Mouse (Mus musculus): ENCODE data around the gene Tmpo. TPM values are rescaled to one million over a fixed set of nuclear protein-coding genes. Genes with fewer than 3 reads are reported as not detected.

Gene Tmpo
- polyA plus RNA-seq (2015; fragmentation: Nextera tagmentation; extraction: Ambion mirVana): 96.7 and 108 TPM in 2 replicates

DNA sequence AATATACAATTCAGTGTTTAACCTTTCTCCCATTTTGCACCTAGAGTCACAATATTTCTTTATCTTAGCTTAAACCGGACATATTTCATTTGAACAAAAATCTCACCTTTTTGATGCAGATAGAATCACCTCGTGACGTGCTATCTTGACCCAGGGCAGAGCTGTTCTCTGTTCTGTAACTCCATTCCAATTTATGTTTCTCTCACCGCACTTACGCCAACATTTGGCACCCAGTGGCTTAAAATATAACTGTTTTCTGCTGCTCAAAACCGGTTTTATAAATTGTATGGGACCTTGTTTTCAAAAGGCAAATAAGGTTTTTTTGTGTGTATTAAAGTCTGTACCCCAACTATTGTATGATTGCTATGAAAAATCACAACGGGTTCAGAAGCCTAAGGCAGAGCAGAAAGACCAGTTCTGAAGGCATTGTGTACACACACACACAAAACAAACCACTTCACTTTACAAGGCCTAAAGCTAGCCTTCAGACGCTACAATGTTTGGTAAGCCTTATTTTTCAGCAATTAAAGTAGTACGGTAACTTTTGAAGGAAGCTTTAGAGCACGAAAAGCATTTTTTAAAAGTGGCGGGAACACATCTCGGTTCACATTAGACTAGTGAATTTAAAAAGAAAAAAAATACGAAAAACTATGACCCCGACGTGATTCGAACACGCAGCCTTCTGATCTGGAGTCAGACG is at the start of gene Tmpo:
Gene Tmpo, minus strand, starts transcription at position 555 of the 700 bp plus-strand sequence.
- 10% methylated on average over 18 of the region's 18 CpGs for WGBS
- peak; percentile 10; the same call in 1 of the 2 replicates for ATAC-seq (ENCODE audit: low FRiP score, low read depth)
- peaks cover 27% of the 10 kb centered on the region for H3K4me1 ChIP-seq (replicated peaks)
- peak within 1 kb of the TSS; percentile 59 for H3K4me2 ChIP-seq
- H3K9me3 ChIP-seq: no peaks in the 10 kb centered on the region
- H3K9ac ChIP-seq: peak within 1 kb of the TSS; percentile 67
- H3K27ac ChIP-seq (replicated peaks): peak within 1 kb of the TSS; percentile 98
- H3K36me3 ChIP-seq: no peaks in the 10 kb centered on the region
- H3K4me3 ChIP-seq: peak within 1 kb of the TSS; percentile 63
- no peaks in the 10 kb centered on the region for H3K27me3 ChIP-seq

DNA sequence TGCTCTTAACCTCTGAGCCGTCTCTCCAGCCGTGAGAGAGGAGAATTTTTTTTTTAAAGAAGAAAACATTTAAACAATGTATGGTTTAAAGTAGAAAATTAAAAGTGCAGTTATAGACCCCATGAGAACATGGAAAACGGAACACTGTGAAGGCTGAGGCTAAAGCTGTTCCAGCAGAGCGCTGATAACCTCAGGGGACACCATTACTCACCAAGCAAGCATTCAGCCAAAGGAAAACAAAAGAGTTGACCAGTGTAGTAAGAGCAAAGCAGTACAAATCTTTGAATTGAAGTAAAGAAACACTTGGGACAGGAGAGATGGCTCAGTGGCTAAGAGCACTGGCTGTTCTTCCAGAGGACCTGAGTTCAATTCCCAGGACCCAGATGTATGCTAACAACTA is 49.3 kb upstream of the Tmpo start:
- Histone ChIP-seq H3K27ac (replicated peaks) (no peak overlapping the region; the same call in 1 of the 2 replicates), H3K9ac (no peak overlapping the region), H3K4me2 (no peak overlapping the region), H3K4me3 (no peak overlapping the region), H3K27me3 (no peaks in the 10 kb centered on the region), H3K4me1 (replicated peaks) (peaks cover 30% of the 10 kb centered on the region), H3K36me3 (no peaks in the 10 kb centered on the region), H3K9me3 (no peaks in the 10 kb centered on the region)
- ATAC-seq (ENCODE audit: low FRiP score, low read depth): no peak
- WGBS: 52% methylated on average over 4 of the region's 4 CpGs

DNA sequence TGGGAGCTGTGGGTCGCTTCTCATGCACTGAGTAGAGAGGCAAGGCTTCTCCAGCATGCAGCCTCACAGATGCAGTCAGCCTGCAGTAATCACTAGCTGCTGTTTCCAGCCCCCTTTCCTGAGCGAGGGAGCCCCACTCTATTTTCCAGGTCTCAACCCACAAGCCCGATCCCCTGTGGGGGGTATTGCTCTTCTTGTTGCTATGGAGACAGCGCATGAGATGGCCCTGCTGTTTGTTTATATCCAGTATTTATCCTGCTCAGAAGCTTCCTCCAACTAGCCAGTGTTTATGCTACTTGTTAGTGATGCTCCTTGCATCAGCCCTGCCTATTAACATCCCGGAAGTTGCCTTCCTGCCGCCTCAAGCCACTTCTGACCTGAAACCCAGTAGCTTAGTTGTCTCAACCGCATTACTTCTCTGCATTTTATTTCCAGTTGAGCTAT is 48.4 kb upstream of the Tmpo start:
- Histone ChIP-seq H3K4me2 (peak overlapping the region; percentile 52), H3K9ac (no peak overlapping the region), H3K4me3 (peak overlapping the region; percentile 20), H3K27me3 (no peaks in the 10 kb centered on the region), H3K9me3 (no peaks in the 10 kb centered on the region), H3K36me3 (no peaks in the 10 kb centered on the region), H3K4me1 (replicated peaks) (peaks cover 30% of the 10 kb centered on the region), H3K27ac (replicated peaks) (peak overlapping the region; percentile 79)
- peak; percentile 83 for ATAC-seq (ENCODE audit: low FRiP score, low read depth)
- WGBS: 8% methylated on average over 7 of the region's 7 CpGs

DNA sequence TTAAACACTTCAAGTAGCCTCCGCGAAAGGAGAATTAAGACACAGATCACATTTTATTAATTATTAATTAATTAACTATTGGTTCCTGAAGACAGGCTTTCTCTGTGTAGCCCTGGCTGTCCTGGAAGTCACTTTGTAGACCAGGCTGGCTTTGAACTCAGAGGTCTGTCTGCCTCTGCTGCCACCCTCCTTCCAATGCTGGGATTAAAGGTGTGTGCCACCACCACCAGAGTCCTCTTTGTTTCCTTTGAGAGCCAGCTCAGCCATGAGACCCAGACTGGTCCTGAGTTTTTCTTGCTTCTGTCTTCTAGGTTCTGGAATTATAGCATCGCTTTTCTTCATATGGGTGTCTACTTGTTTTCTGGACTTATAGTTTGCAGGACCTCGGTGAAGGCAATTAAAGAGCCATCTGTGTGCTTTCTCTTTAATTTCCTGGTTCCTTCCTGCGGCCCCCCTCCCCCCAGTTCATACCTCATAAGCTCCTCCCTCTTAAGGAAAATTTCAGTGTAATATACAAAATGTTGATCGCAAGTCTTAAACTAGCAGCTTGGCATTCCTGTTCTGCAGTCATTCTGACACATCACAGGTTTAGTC is 47.9 kb upstream of the Tmpo start:
- Histone ChIP-seq H3K4me3 (peak overlapping the region; percentile 20), H3K27ac (replicated peaks) (peak overlapping the region; percentile 79), H3K27me3 (no peaks in the 10 kb centered on the region), H3K4me2 (peak overlapping the region; percentile 52), H3K4me1 (replicated peaks) (peaks cover 30% of the 10 kb centered on the region), H3K9ac (no peak overlapping the region), H3K36me3 (no peaks in the 10 kb centered on the region), H3K9me3 (no peaks in the 10 kb centered on the region)
- peak; percentile 43 for ATAC-seq (ENCODE audit: low FRiP score, low read depth)
- WGBS: 58% methylated on average over 6 of the region's 6 CpGs

DNA sequence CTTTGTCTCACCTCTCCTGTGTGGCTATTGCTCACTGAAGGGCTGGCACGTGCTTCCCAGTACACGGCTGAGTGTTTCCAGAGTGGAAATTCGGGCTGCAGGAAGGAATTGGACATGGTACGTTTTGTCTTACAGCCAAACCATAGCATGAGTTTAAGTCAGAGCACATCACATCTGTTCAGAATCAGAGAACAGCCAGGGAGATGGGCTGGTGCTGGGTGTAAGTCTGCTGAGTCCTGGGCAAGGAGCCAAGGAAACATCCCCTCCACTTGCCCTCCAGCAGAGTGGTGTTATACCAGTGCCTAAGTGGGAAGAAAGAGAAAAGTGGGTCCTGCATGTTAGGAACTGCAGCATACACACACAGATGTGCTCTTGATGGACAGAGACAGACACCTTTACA is 45.9 kb upstream of the Tmpo start:
- no peak for ATAC-seq (ENCODE audit: low FRiP score, low read depth)
- H3K4me2 ChIP-seq: no peak overlapping the region
- no peaks in the 10 kb centered on the region for H3K27me3 ChIP-seq
- no peaks in the 10 kb centered on the region for H3K36me3 ChIP-seq
- no peaks in the 10 kb centered on the region for H3K9me3 ChIP-seq
- H3K9ac ChIP-seq: no peak overlapping the region
- WGBS: 50% methylated on average over 4 of the region's 4 CpGs
- H3K27ac ChIP-seq (replicated peaks): no peak overlapping the region
- H3K4me3 ChIP-seq: no peak overlapping the region
- peaks cover 30% of the 10 kb centered on the region for H3K4me1 ChIP-seq (replicated peaks)

DNA sequence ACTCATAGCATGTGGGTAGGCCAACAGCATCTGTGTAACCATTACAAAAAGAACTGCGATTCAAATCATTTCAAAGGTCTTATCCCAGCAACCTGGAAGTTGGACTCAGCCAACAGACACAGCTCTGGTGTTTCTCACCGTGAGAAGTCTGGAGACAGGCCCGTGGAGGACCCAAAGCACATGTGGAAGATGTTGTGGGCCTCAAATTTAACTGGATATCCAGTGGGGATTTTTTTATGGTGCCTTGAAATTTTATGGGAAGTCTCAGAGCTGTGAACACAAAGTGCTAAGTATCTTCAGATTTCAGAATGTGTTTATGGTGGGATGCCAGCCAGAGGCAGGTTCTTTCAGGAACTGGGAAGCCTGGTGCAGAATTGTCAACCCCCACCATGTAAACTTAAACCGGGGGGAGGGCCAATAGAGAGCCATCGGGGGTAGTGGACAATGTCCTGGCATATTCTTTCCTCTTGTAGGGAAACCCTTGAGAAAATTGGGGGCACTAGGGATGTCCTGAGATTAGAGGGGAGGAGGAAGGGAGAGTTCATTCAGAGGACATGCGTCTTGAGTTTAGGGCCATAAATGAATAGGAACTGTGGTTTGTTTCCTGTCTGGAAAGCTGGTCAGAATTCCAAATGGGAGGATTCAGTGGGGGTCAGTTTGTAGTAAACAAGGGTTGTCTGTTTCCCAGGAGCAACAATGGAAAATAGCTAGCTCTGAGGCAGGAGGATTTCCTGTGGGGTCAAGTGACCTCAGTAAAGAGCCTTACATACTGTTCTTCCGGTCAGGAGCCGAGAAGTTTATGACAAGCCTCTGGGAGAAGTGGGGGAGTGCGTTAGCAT is 41.5 kb upstream of the Tmpo start:
- no peaks in the 10 kb centered on the region for H3K36me3 ChIP-seq
- H3K4me1 ChIP-seq (replicated peaks): 0 out of 2 replicates have a peak, but pooled peaks cover 4% of the 10 kb centered on the region
- 76% methylated on average over 9 of the region's 9 CpGs for WGBS
- H3K9me3 ChIP-seq: no peaks in the 10 kb centered on the region
- no peak overlapping the region for H3K27ac ChIP-seq (replicated peaks)
- no peak overlapping the region for H3K4me2 ChIP-seq
- no peak overlapping the region for H3K4me3 ChIP-seq
- no peak overlapping the region for H3K9ac ChIP-seq
- no peak for ATAC-seq (ENCODE audit: low FRiP score, low read depth)
- H3K27me3 ChIP-seq: no peaks in the 10 kb centered on the region

DNA sequence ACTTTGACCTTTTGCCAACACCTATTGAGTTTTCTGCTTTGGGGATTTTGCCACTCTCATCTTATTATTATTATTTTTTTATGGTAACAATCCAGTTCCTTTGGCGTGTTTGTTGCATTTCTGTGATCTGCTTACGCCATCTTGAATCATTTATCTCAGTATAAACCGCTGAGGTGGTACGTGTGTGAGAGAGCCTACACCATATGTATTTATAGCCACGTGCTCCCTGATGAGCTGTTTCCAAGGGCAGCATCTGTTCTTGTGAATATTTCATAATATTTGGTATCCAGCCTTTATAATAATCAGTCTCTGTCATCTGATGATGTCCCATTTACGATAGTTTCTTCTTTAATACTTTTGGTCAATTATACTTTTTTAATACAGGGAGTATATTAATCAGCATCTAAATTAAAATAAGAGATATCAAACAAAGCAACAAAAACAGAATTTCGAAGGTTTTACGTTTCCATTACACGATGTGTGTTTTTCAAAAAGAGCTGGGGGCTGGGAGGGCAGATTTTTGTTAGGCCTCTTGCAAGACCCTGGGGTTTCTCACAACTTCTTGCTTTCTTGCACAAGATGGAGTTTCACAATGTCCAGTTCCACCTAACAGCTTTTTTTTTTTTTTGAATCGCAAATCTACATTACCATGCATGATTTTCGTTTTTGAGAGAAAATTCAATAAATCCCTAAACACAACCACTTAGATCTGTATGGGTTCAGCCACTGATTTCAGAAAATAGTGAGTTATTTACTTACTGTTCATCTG is 28.0 kb upstream of the Tmpo start:
- no peak overlapping the region for H3K9ac ChIP-seq
- 78% methylated on average over 11 of the region's 11 CpGs for WGBS
- H3K4me3 ChIP-seq: no peak overlapping the region
- no peak for ATAC-seq (ENCODE audit: low FRiP score, low read depth)
- H3K27me3 ChIP-seq: no peaks in the 10 kb centered on the region
- H3K9me3 ChIP-seq: no peaks in the 10 kb centered on the region
- H3K27ac ChIP-seq (replicated peaks): no peak overlapping the region
- no peak overlapping the region for H3K4me2 ChIP-seq
- no peaks in the 10 kb centered on the region for H3K4me1 ChIP-seq (replicated peaks)
- no peaks in the 10 kb centered on the region for H3K36me3 ChIP-seq

DNA sequence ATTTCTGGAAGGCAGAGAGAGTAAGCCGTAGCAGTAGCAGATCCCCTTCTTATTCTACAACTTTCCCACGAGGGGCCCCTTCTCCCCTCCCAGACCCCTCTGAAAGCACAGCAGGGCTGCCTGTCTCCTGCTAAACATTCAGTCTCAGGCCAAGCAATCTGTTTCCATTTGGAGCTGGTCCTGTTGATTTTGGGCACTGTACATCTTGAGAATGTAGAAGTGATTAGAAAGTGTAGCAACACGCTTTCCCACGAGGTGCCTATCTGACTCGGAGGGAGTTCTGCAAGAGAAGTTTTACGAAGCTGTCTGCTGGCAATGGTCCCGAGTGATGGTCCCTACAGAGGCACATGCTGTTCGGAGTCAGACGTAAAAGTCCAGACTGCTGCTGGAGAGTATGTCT is 27.3 kb upstream of the Tmpo start:
- Histone ChIP-seq H3K27ac (replicated peaks) (no peak overlapping the region; the same call in 1 of the 2 replicates), H3K4me2 (no peak overlapping the region), H3K9ac (no peak overlapping the region), H3K4me1 (replicated peaks) (no peaks in the 10 kb centered on the region), H3K27me3 (no peaks in the 10 kb centered on the region), H3K9me3 (no peaks in the 10 kb centered on the region), H3K36me3 (no peaks in the 10 kb centered on the region), H3K4me3 (no peak overlapping the region)
- no peak for ATAC-seq (ENCODE audit: low FRiP score, low read depth)
- 57% methylated on average over 9 of the region's 9 CpGs for WGBS

DNA sequence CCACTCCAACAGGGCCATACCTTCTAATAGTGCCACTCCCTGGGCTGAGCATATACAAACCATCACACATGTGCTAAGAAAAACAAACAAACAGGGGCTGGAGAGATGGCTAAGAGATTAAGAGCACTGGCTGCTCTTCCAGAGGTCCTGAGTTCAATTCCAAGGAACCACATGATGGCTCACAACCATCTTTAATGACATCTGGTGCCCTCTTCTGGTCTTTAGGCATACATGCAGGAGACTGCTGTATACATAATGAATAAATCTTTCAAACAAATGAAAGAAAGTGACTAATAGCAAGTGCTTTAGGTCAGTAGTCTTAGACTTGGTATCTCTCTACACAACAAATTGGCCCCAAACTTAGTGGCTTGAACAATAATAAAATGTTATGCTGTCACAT is 26.2 kb upstream of the Tmpo start:
- no peak for ATAC-seq (ENCODE audit: low FRiP score, low read depth)
- Histone ChIP-seq H3K36me3 (no peaks in the 10 kb centered on the region), H3K4me3 (no peak overlapping the region), H3K9ac (no peak overlapping the region), H3K9me3 (no peaks in the 10 kb centered on the region), H3K4me2 (no peak overlapping the region), H3K27me3 (no peaks in the 10 kb centered on the region), H3K27ac (replicated peaks) (no peak overlapping the region), H3K4me1 (replicated peaks) (no peaks in the 10 kb centered on the region)

DNA sequence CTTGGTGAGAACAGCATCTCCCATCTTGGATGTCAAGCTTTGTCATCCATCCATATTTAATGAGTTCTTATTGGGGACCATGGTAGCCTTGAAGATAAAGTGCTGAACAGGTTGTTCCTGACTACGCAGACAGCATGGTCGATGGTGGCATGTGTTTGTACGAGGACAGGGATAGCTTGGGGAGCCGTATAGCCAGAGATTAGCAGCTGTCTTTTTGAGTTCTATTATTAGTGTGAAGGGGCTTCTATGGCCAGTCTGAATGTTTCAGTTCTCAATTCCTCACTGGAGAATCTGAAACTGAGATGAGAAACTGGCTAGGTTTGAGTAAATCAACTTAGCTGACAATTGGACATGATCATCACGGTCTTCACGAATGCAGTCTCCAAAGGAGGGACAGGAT is 24.5 kb upstream of the Tmpo start:
- Histone ChIP-seq H3K9me3 (no peaks in the 10 kb centered on the region), H3K36me3 (no peaks in the 10 kb centered on the region), H3K9ac (no peak overlapping the region), H3K4me2 (no peak overlapping the region), H3K4me3 (no peak overlapping the region), H3K4me1 (replicated peaks) (no peaks in the 10 kb centered on the region), H3K27ac (replicated peaks) (no peak overlapping the region), H3K27me3 (no peaks in the 10 kb centered on the region)
- no peak for ATAC-seq (ENCODE audit: low FRiP score, low read depth)
- WGBS: 86% methylated on average over 6 of the region's 6 CpGs

DNA sequence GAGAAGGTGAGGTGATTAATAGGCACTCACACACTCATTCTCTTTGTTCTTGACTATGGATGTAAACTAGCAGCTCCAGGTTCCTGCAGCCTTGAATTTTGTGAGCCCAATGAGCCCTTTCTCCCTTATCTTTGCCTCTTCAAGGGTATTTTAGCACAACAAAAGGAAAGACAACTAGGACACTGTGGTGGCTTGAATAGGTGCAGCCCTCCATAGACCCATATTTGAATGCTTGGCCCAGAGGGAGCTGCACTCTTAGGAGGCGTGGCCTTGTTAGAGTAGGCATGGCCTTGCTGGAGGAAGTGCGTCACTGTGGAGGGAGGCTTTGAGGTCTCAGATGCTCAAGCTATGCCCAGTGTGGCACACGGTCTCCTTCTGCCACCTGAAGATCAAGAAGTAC is 19.5 kb upstream of the Tmpo start:
- WGBS: 91% methylated on average over 3 of the region's 3 CpGs
- H3K4me1 ChIP-seq (replicated peaks): no peaks in the 10 kb centered on the region
- no peaks in the 10 kb centered on the region for H3K27me3 ChIP-seq
- H3K4me2 ChIP-seq: no peak overlapping the region
- no peaks in the 10 kb centered on the region for H3K36me3 ChIP-seq
- H3K4me3 ChIP-seq: no peak overlapping the region
- no peak overlapping the region for H3K9ac ChIP-seq
- no peak for ATAC-seq (ENCODE audit: low FRiP score, low read depth)
- H3K9me3 ChIP-seq: no peaks in the 10 kb centered on the region
- H3K27ac ChIP-seq (replicated peaks): no peak overlapping the region
